Mouse (Mus musculus): ENCODE data around the gene Rassf4.

The Rassf4 gene

DNA sequence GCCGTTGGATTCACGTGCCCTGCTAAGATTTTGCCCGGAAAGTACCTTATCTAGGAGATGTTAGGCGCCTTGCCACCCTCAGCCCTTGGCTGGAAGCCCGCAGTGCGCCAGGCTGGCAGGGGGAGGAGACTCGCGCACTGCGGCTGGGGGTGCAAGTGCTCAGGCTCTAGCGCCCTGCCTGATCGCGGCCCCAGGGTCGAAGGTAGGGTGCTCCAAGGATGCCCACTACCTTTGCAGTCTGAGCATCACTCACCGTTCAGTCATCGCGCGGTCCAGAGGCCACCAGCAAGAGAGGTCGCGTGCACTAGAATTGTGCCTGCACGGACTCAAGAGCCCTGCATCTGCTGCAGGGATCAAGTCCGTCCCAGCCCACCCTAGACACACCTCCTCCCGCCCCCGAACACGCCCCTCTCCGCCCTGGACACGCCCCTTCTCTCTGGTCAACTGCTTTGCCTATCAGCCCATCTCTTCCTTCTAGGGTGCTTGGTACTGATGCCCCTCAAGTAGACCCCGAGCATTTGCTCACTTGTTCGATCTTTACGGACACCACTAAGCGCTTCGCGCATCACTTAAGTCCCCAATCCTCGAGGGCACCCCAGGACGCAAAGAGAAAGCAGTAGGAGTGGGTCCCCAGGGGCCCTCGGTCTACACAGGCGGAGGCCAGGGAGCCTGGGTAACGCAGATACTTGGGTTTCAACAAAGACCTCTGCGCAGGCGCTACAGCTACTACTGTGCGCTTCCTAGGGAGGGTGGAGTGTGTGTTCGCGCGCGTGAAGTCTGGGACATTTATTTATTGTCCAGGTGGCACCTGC is at the start of gene Rassf4:
Rassf4 (minus strand) TSS at position 482 of the 812 bp plus-strand sequence.
- peak; percentile 76 for DNase-seq

DNA sequence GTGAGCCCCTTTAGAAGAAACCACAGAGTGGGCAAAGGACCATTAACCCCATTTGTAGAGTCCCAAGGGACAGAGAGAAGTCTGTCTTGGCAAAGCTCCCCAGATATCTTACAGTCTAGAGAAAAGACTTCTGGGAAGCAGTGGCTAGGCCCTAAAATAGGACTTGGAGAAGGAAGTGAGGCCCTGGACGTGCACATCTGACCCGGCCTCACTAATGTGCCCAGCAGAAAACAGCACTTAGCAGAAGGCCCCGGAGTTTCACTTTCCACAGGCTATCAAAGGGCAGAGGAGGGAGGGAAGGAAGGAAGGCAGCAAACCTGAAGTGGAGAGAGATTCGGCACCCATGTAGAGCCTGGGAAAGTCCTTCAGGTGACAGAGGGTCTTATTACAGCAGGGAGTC is 45.2 kb upstream of the Rassf4 start:
- peak; percentile 43 for DNase-seq

DNA sequence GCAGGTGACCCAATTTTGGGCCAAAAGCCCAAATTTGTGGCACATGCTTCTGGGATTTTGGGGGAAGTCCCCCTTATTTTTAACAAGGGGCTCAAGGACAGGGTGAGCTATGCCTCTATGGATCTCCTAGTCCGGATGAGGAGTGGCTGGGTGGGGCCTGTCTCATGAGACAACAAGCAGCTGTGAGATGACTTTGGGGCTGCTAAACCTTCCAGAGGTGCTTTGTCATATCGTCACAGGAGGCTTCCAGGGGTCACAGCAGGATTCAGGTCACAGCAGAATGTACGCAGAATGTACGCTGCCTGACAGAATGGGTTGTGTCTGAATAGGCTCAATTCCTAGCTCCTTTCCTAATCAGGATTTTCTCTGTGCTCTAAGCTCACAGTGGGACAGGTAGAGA is 44.6 kb upstream of the Rassf4 start:
- DNase-seq, result no peak

DNA sequence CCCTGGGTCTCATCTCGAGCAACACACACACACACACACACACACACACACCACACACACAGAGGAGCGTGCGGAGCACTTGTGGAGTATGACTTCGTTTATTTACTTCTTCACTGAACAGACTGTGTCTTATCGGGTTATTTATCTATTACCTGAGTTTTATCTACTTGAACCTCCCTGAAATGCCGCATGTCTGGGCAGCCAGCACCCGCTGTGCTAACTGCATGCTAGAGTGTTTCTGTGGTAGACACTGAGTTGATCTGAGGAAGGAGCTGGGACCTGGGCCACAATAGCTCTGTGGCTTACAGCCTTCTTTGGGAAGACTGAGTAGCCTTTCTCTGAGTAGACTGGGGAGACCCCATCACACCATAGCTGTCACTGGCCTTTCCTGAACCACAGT is 44.1 kb upstream of the Rassf4 start:
- DNase-seq, result no peak

DNA sequence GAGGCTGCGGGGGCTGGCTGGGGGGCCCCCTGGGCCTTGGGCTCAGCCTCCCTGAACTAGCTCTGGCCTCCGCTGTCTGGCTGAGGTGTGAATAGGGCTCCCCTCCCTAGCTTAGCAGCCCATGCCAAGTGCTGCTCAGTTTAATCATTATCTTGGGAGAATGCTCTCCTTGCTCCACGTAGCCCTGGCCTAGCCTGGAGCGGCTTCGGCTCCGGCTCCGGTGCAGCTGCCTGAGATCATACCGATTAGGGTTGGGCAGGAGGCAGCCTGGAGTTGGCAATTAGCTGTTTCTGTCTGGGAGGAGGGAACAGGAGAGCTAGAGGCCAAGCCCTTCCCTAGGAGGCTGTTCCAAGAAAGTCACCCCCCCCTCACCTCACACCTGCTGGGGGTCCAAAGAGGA is 42.9 kb upstream of the Rassf4 start, which contains the start of gene Tmem72:
Tmem72 (minus strand) TSS at position 248 of the 400 bp plus-strand sequence.
- peak; percentile 82 for DNase-seq

DNA sequence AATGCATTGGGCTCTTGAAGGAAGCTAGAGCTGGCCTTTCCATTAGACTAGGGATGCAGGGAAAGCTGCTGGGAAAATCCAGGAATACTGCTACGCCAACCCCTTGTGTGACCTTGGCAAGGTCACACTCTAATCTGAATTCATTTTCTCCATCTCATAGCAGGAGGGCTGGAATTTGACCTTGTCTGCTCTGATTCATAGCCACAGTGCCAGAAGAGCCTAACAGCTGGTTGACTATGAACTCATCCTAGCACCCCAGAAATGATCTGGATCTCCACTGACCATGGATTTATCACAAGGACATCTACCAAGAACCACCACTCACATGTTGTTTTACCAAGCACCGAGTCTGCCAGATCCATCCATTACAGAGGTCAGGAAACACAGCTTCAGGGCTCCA is 41.4 kb upstream of the Rassf4 start:
- peak; percentile 44 for DNase-seq

DNA sequence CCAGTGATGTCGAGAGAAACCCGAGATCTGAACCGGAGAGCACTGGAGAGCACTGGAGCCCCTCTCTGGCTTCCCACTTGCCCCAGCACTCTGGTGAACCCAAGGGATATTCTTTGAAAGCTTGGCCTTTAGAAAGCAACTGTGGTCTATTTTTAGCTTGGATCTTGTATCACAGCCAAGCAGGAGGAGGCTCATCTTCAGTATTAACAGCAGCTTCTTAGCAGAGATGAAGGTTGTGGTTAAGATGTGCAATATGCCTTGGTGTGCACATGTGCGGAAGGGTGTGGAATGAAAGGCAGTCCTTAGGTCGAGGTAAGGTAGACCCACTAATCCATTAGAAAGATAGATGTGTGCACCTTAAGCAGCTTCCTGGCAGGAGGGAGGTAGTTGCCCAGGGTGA is 40.8 kb upstream of the Rassf4 start:
- DNase-seq, result no peak

DNA sequence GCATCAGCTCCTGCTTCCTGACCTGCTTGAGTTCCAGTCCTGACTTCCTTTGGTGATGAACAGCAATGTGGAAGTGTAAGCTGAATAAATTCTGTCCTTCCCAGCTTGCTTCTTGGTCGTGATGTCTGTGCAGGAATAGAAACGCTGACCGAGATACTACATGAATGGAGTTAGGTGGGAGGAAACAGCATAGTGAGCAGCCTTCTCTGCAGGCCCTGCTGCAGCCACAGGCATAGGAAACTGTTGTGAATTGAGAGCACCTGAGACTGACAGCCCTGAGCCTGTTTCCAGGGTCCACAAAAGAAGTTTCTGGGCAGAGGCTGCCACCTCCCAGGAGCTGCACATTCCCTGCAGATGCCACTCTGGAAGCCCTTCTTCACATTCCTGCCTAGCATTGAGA is 40.2 kb upstream of the Rassf4 start:
- no peak for DNase-seq

DNA sequence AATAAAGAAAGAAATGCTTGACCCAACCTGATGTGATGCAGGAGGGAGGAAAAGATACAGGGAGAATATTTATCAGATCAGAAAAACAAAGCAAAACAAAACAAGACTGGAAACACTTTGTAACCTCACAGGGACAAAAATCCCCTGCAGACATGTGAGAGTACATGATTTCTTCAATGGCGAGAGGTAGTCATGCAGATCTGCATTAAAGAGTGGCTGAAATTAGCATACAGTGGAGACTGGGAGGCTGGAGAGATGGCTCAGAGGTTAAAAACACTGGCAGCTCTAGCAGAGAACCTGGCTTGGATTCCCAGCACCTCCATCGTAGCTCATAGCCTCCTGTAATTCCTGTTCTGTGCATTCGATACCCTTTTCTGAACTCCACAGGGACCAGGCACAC is 38.8 kb upstream of the Rassf4 start:
- peak; percentile 40 for DNase-seq

DNA sequence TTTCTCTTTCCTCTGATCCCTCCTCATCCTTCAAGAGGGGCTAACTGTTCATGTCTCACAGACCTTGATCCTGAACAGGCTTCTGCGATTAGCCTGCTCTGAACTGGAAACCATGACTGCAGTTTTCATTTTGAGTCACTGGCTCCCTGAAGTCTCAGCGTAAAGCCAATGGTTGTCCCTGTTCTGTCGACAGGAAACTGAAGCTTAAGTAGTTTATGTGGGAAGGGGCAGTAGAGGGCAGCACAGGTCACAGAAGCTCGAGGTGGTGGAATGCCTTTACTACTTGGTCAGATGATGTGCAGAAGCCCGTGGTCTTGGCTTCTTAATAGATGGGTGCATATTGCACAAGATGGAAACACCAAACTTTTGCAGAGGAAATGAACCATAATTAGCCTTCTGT is 38.3 kb upstream of the Rassf4 start:
- peak; percentile 27 for DNase-seq

DNA sequence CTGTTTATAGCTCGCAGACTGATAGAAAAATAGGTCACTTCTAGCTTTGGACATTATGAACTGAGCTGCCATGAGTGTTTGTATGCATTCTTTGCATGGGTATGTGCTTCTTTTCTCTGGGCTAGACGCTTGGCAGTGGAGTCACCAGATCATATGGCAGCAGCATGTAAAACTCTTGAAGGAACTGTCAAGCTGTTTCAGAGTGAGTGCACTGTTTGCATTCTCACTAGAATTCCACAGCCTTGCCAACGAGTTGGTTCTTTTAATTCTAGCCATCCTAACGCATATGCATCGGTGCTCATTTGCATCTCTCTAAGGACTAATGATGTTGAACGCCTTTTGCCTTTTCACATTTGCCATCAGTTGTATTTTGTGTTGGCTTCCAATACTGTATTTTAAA is 30.6 kb upstream of the Rassf4 start:
- DNase-seq, result no peak

DNA sequence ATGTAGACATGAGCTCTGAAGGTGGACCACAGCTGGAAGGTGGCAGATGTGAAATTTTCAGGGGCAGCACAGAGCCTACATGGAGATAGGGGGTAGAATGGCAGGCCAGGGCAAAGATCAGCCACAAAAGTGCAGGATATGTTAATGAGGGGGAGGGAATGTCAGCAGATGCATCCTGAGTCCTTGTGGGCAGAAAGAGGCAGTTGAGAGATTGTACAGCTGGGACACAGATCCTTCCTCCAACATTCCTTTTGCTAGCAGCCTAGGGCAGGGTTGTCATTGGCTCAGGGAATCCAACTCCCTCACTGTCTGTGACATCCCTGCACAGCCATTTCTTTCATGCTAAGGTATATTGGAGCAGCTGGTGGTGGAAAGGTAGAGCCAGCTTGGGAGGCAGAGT is 27.1 kb upstream of the Rassf4 start:
- no peak for DNase-seq

DNA sequence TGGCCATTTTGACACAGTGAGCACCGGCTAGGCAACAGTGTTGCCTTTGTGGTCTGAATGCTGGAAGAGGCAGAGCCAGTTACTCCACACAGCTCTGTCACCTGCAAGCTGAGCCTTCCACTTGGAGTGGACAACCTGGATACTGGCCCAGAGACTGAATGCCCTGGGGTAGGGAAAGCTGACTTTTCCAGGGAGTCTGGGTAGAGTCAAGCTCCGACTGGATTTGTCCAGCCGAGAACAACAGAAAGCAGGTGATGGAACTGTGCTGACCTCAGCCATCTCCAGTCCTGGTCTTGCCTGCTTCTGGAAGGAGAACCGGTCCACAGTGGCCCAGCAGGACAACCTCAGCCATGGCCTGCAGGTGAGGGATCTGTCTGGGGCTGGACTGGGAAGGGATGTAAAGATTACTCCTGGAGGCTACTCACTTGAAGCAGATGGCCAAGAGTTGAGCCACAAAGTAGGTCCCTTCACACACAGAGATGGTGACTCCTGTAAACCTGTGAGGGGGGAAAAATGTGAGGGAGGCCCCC is 24.2 kb upstream of the Rassf4 start:
- peak; percentile 73 for DNase-seq

DNA sequence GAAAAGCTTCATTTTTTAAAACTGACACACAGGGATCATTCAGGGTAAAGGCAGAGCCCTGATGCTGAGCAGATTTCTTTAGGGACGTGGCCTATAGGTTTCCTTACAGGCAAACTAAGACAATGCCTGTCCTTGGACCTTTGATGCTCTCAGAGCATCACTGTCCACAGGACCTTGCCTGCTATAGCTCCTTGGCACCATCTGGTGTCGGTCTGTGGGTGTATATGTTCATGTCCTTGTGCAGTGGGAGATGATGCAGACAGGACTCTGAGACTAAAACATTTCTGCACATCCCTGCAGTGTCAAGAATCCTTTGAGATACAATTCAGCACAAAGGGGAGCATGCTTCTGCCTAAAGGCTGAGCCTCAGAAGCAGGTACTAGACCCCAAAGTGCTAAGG is 23.7 kb upstream of the Rassf4 start:
- DNase-seq, result no peak

DNA sequence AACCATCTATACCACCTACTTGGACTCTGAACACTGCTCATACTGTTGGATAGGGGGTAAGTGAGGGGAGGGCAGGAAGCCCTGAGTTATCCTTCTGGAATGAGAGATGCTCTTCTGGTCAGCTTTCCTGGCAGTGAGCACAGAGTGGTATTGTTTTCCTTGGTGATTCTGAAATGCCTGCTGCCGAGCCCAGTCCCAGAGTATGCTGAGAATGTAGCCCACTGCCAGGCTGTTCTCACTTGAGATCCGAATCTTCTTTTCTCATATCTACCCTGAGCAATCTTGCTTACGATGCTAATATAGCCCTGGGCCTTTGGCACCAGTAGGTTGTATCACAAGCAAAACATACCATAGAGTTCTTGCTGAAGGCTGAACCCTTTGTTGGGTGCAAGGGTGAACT is 20.6 kb upstream of the Rassf4 start:
- no peak for DNase-seq

DNA sequence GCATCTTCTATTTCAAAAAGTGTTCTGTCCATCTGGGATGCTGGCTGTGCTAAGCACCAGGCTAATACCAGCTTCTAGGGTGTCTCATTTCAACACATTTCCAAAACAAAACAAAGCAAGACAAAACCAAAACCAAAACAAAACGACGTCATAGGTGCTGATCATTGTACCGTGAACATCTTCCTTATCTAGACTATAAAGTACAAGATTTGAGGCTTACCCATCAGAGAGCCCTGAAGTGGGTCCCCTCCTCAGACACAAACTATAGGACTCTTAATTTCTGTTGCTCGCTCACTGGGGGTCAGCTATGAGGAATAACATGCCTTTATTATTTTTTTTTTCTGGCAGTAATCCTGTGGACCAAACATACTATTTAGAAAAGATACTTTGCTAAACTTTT is 19.9 kb upstream of the Rassf4 start:
- no peak for DNase-seq

DNA sequence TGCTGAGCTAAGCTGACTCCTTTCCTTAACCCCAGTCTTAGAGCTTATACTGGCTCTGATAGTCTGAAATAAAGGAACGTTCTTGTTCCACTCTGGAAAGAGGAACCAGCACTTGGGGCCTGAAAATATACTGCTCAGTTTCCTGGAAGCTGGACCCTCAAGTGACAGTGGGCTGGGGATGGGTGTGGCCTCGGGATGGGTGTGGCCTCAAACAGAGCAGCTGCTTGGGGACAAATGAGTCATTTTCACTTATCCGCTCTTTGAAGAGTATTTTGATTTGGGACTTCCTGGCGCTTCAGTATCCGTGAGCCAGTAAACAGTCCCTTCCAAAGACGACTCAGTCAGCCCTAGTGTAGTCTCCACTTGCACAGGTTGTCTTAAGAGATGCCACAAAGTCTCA is 8.6 kb upstream of the Rassf4 start:
- DNase-seq, result peak; percentile 42

DNA sequence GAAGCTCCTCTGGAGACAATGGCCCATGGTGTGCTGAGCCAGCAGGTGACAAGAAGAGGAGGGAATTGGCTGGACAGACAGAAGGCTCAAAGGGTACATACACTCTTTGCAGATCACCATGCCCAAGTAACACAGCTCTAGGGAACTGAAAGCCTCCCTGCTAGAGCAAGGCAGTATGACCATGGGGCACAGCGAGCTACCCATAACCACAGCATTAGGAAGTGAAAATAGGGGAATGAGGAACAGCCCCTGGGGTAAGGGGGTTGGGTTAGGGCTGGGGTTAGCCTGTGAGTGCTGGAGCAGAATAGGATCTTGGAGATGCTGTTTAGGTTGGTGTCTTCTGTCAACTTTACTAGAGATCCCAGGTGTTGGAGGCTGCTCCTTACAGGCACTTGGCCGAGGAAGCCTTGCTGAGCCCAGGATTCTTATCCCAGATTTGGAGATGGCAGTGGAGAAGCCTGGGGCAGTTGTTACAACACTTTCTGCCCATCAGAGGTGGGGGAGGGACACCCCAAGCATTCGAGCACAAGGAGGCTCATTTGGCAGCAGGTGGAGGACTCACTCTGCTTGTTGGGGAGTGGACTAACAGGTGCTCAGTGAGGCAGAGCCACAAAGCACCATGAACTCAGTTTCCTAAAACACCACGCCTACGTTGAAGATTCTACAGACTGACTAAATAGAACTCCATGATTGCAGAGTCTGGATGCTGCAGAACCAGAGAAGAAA is 6.0 kb upstream of the Rassf4 start:
- DNase-seq, result peak; percentile 35

DNA sequence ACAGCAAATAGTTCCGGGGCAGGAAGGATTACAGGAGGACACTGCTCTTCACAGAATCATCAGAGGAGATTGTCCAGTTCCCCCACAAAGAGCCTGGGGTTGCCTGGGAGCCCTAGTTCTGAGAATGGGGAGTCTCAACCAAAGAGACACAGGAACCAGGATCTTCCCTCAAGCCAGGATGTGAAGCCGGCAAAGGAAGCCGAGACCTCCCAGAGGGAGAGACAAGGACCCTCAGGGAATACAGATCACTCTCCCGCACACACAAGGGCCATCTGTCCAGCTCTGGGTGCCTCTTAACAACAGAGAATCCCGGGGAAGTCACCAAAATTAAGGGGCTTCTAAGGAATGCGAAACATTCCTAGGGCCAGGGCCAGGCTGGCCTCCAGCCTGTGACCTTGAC is 3.6 kb upstream of the Rassf4 start:
- no peak for DNase-seq

DNA sequence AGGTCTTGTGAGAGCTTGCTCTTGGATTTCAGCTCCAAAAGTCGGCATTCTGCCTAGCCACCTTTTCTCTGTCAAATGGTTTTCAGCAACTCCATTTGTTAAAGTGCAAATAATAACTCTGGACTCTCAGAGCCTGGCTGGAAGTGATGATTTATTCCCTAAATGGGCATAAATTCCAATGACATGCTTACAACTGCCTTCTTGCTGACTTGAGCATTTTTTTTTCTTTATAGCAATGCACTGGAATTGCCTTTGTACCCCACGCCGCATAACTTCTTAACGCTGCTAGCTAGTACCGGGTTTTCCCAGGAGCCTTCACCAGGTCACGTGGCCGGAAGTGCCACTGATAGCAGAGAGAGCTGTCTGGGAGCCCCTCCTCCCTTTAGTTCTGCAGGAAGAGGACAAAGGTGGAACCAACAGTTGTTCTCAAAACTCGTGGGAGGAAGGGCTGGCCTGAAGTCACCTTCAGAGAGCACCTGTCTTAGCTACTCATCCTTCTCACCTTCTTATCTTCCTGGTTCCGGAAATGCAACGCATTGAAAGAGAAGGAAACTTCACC is 2.7 kb upstream of the Rassf4 start:
- no peak for DNase-seq

DNA sequence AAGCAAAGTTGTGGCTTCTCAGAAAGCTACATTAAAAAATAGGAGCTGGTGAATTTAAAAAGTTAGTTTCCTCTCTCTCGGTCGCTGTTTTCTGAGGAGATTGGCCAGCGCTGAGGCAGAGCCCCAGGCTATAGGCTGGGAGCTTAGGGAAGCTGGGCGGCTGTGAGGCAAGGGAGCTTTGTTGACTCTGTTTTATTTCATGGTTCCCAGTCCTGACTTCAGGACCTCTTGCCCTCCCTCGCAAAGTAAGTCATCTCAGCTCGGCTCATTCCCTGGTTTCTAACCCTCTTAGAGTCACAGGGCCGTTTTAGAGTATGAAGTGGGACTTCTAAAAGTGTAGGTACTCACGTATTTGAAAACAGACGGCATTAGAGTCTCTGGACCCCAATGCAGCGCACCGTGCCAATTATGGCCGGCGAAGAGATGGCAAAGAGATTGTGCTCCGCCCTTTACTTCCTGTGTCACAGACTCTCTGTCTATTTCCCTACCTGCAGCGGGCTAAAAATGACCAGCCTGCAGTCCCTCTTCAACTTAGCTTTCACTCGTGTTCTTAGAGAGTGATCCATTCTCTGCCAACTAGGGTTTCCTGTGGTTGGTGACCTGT is 633 bp upstream of the Rassf4 start:
- no peak for DNase-seq

DNA sequence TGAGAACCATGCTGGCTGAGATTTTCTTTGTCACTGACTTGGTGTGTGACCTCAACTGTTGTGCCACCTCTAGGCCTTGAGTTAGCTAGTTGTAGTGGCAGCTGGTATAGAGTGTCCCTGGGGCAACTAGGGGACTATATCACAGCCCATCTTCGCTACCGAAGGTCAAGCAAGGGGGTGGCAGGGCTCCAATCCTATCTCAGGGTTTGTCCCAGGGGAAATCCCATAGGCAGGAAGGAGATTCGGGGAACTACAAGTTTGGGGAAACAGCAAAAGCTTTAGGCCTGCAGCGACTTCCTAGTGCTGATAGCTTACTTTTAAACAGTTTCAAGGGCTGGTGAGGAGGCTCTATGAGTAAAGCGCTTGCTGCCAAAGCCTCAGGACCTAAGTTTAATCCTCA is 1.4 kb downstream of the Rassf4 start:
- DNase-seq, result no peak

DNA sequence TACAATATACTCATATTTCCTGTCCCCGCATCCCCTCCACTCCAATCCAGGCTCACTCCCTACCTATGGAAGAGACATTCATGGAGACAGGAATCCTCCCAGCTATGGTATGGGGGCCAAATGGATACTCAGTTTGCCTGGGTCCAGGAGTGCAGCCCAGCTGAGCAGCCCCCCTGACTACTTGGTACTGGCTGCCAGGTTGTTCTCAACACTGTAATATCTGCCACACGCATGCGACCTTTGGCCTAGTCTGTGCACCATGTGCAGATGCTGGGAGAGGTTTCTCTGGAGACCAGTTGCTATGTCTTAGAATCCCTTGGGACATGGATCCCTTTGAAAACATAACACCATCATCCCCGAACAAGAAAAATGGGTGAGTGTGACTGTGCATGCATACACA is 2.0 kb downstream of the Rassf4 start:
- no peak for DNase-seq

All from kidney, adult 9 months (tissue).